Mouse (Mus musculus) lung, adult 10 weeks (tissue): ENCODE data around the gene Ippk. TPM values are rescaled to one million over a fixed set of nuclear protein-coding genes. Genes with fewer than 3 reads are reported as not detected.

Source experiments
- polyA plus RNA-seq: library from polyadenylated mRNA; stranded (reverse); fragments of 350-450 nt; fragmentation: Illumina TruSeq; extraction: RNeasy Lipid Tissue Mini Kit (QIAGEN cat#74804); gene quantifications from one replicate; pipeline ENCODE4 v1.2.3, GENCODE M21; 2014; ENCODE audit warnings: low read depth, low replicate concordance; ENCODE audit not compliant: insufficient read depth

The Ippk gene
- polyA plus RNA-seq, result 8.8 TPM

GRCm38 (mm10) chr13:49420754-49421605 lies at the start of gene Ippk:
Ippk (plus strand) TSS chr13:49421249.

GRCm38 (mm10) chr13:49492376-49493368 lies 71.6 kb downstream of the Ippk start, which contains the start of gene Tes3-ps:
Tes3-ps (plus strand) TSS chr13:49493318.

GRCm38 (mm10) chr13:49504510-49504909 lies 83.5 kb downstream of the Ippk start, which contains the start of gene Ecm2:
Ecm2 (plus strand) TSS chr13:49504810.

Other genes with a start within 250 kb of the Ippk start
- 43.2 TPM for gene Ninj1, start 233.8 kb upstream of the Ippk start, polyA plus RNA-seq
- gene Card19, start 205.2 kb upstream of the Ippk start, polyA plus RNA-seq, result 48.7 TPM
- 7.2 TPM for gene Susd3, start 172.5 kb upstream of the Ippk start, polyA plus RNA-seq
- gene Fgd3, start 100.9 kb upstream of the Ippk start, polyA plus RNA-seq, result 3.0 TPM
- gene Bicd2, start 79.7 kb upstream of the Ippk start, polyA plus RNA-seq, result 28.4 TPM
- gene Tes3-ps, start 72.1 kb downstream of the Ippk start, polyA plus RNA-seq, result not detected
- 10.1 TPM for gene Ecm2, start 83.6 kb downstream of the Ippk start, polyA plus RNA-seq
- gene Aspn, start 123.2 kb downstream of the Ippk start, polyA plus RNA-seq, result 13.5 TPM
- gene Omd, start 161.2 kb downstream of the Ippk start, polyA plus RNA-seq, result 2.6 TPM
- 173 TPM for gene Ogn, start 186.8 kb downstream of the Ippk start, polyA plus RNA-seq
- gene Cenpp, start 231.5 kb downstream of the Ippk start, polyA plus RNA-seq, result 0.85 TPM
- 5.1 TPM for gene Nol8, start 231.8 kb downstream of the Ippk start, polyA plus RNA-seq